8 mouse cellular contexts compared by ENCODE assay signal in the genomic region with DNA sequence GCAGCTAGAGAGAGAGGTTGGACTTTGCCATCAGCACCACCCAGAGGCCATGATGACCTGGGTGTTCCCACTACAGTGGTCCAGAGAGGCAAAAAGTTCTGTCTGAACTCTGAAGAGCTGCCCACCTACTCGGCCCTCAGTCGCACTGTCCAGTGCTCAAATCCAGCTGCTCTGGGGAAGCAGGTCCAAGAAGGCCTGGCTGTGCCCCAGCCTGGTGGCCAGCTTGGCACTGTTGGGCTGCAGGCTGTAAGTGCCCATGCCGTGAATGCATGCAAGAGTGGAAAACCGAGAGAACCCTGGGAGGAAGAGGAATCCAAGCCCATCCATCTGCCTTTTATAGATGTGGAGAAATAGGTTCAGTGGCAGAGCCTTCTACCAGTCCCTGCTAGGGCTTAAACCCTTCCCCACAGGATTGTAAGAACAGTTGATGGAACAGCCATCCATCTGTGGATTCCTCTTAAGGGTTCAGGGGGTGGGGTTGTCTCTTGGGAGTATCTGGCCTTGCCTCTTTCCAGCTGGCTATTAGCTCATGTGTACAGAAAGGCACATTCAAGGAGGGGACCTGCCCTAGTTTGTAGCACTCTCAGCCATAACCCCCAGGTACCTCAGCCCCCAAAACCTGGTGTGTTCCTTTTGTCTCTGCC. TPM values are rescaled to one million over a fixed set of nuclear protein-coding genes. Genes with fewer than 3 reads are reported as not detected.
DNase-seq lines count a peak whose midpoint lies in the region; ATAC-seq and TF ChIP-seq lines count a peak whose summit lies in the region.

No protein-coding gene starts in this region.

- 0 out of 2 replicates have a peak, but pooled peaks have one; percentile 25 for TF ChIP-seq POLR2A in heart, adult 2 months (IDR thresholded peaks at IDR 0.05; ENCODE audit: insufficient read depth, low read depth, low read length)

- intact Hi-C loops in heart, adult 2 months (cut with DNase I): no loop called here

- no peak overlapping the region for H3K27ac ChIP-seq in lung, postnatal 0 days (ENCODE audit: low read length)
- no peak overlapping the region; the same call in 1 of the 2 replicates for H3K27ac ChIP-seq in heart, adult 2 months
- no peak overlapping the region for H3K27ac ChIP-seq in intestine, postnatal 0 days (ENCODE audit: low read depth, low read length)
- H3K27ac ChIP-seq in stomach, embryonic 16.5 days (ENCODE audit: low read length): peak overlapping the region; percentile 80

- no peak overlapping the region for H3K4me3 ChIP-seq in lung, postnatal 0 days (ENCODE audit: low read depth, low read length)
- H3K4me3 ChIP-seq in heart, adult 2 months: no peak overlapping the region
- no peak overlapping the region for H3K4me3 ChIP-seq in intestine, postnatal 0 days (ENCODE audit: low read depth, low read length)
- H3K4me3 ChIP-seq in stomach, embryonic 16.5 days (replicated peaks; ENCODE audit: low read length): no peak overlapping the region; the same call in 1 of the 2 replicates

- H3K4me2 ChIP-seq in lung, postnatal 0 days (replicated peaks; ENCODE audit: low read depth, low read length): peak overlapping the region; percentile 37; the same call in 1 of the 2 replicates
- peak overlapping the region; percentile 27; the same call in 1 of the 2 replicates for H3K4me2 ChIP-seq in intestine, postnatal 0 days (replicated peaks; ENCODE audit: low read depth)
- peak overlapping the region; percentile 26 for H3K4me2 ChIP-seq in stomach, embryonic 16.5 days (ENCODE audit: low read depth, low read length)

- no peaks in the 10 kb centered on the region for H3K36me3 ChIP-seq in lung, postnatal 0 days (ENCODE audit: insufficient read depth, low read length)
- H3K36me3 ChIP-seq in heart, adult 2 months (ENCODE audit: control insufficient read depth, insufficient read depth, low read length): no peaks in the 10 kb centered on the region
- H3K36me3 ChIP-seq in intestine, postnatal 0 days (ENCODE audit: control insufficient read depth, insufficient read depth): no peaks in the 10 kb centered on the region
- H3K36me3 ChIP-seq in stomach, embryonic 16.5 days (ENCODE audit: control insufficient read depth, insufficient read depth, low read length): no peaks in the 10 kb centered on the region

- no peak for TF ChIP-seq EP300 in lung, postnatal 0 days (IDR thresholded peaks at IDR 0.05)
- TF ChIP-seq EP300 in heart, adult 2 months (IDR thresholded peaks at IDR 0.05; ENCODE audit: insufficient read depth, low read depth, low read length): no peak

- ATAC-seq in lung, postnatal 0 days: peak; percentile 55
- ATAC-seq in intestine, postnatal 0 days: 0 out of 2 replicates have a peak, but pooled peaks have one; percentile 34
- ATAC-seq in stomach, embryonic 16.5 days (ENCODE audit: insufficient read depth, low FRiP score): peak; percentile 58

- no peak overlapping the region for H3K9ac ChIP-seq in lung, postnatal 0 days (replicated peaks; ENCODE audit: low read depth)
- no peak overlapping the region; the same call in 1 of the 2 replicates for H3K9ac ChIP-seq in heart, adult 2 months (ENCODE audit: low read depth, low read length)
- 0 out of 2 replicates have a peak overlapping the region, but pooled peaks have one; percentile 34 for H3K9ac ChIP-seq in intestine, postnatal 0 days (ENCODE audit: low read depth, low read length)
- peak overlapping the region; percentile 66 for H3K9ac ChIP-seq in stomach, embryonic 16.5 days (ENCODE audit: low read length)

- DNase-seq in lung, postnatal 0 days (ENCODE audit: low spot score): peak; percentile 71
- DNase-seq in lung, postnatal 25 days (ENCODE audit: low spot score): no peak
- DNase-seq in heart, adult 2 months: peak in 1 of 2 experiments; percentile 46
- DNase-seq in urinary bladder, postnatal 36 days (ENCODE audit: low spot score in 2 of 2): no peak
- no peak for DNase-seq in cerebellum, postnatal 4 days (ENCODE audit: low spot score in 2 of 2)
- no peak for DNase-seq in left cerebral cortex, adult 18-20 months (ENCODE audit: low spot score in 2 of 2)

- no peaks in the 10 kb centered on the region for H3K27me3 ChIP-seq in lung, postnatal 0 days (replicated peaks; ENCODE audit: insufficient read depth, low read length)
- no peaks in the 10 kb centered on the region for H3K27me3 ChIP-seq in heart, adult 2 months (ENCODE audit: control insufficient read depth, insufficient read depth, low read length)
- no peaks in the 10 kb centered on the region for H3K27me3 ChIP-seq in intestine, postnatal 0 days (replicated peaks; ENCODE audit: control insufficient read depth, insufficient read depth, low read length)
- no peaks in the 10 kb centered on the region for H3K27me3 ChIP-seq in stomach, embryonic 16.5 days (ENCODE audit: control insufficient read depth, insufficient read depth, low read length)

- no peaks in the 10 kb centered on the region for H3K79me2 ChIP-seq in heart, adult 2 months (replicated peaks; ENCODE audit: control insufficient read depth, insufficient read depth, low read length)

- no peak for TF ChIP-seq CTCF in lung, postnatal 0 days (IDR thresholded peaks at IDR 0.05)
- no peak for TF ChIP-seq CTCF in heart, adult 2 months (IDR thresholded peaks at IDR 0.05)
- TF ChIP-seq CTCF in intestine, postnatal 0 days (IDR thresholded peaks at IDR 0.05; ENCODE audit: low read depth): no peak

- 63% methylated on average over 4 of the region's 4 CpGs for WGBS in lung, postnatal 0 days
- WGBS in heart, adult 2 months: 66% methylated on average over 4 of the region's 4 CpGs
- WGBS in intestine, postnatal 0 days: 59% methylated on average over 4 of the region's 4 CpGs
- WGBS in stomach, embryonic 16.5 days: 50% methylated on average over 4 of the region's 4 CpGs

- H3K9me3 ChIP-seq in lung, postnatal 0 days (ENCODE audit: low read length): no peaks in the 10 kb centered on the region
- no peaks in the 10 kb centered on the region for H3K9me3 ChIP-seq in intestine, postnatal 0 days (ENCODE audit: control insufficient read depth)
- no peaks in the 10 kb centered on the region for H3K9me3 ChIP-seq in stomach, embryonic 16.5 days (replicated peaks; ENCODE audit: control insufficient read depth, low read length)

- peaks cover 2% of the 10 kb centered on the region; the same call in 1 of the 2 replicates for H3K4me1 ChIP-seq in lung, postnatal 0 days (ENCODE audit: insufficient read depth, low read depth, low read length)
- no peaks in the 10 kb centered on the region; the same call in 1 of the 2 replicates for H3K4me1 ChIP-seq in heart, adult 2 months (ENCODE audit: control insufficient read depth, insufficient read depth, low read length)
- H3K4me1 ChIP-seq in intestine, postnatal 0 days (replicated peaks; ENCODE audit: control insufficient read depth, insufficient read depth, low read length): no peaks in the 10 kb centered on the region
- peaks cover 15% of the 10 kb centered on the region; the same call in 1 of the 2 replicates for H3K4me1 ChIP-seq in stomach, embryonic 16.5 days (ENCODE audit: control insufficient read depth, insufficient read depth, low read length)

RNA-seq across cellular contexts. Expression of gene Flrt1, which starts 2.1 kb away (rescaled TPM):
- polyA plus RNA-seq in lung, postnatal 0 days (2015; fragmentation: Nextera tagmentation; extraction: Ambion mirVana): 0.17 and 0.19 TPM in 2 replicates
- total RNA-seq in heart, adult 2 months (2021): 1 to 10 TPM; 1.1 to 1.2 TPM
- polyA plus RNA-seq in heart, adult 2 months (2012; rRNA removed): 0.84 and 0.94 TPM in 2 replicates
- polyA plus RNA-seq in intestine, postnatal 0 days (2015; fragmentation: Nextera tagmentation; extraction: Ambion mirVana): 0.75 and 0.82 TPM in 2 replicates
- 3.4 and 3.6 TPM in 2 replicates for polyA plus RNA-seq in stomach, embryonic 16.5 days (2015; fragmentation: Nextera tagmentation; extraction: Ambion mirVana)
- 10 to 100 TPM; 40.9 to 42.8 TPM for total RNA-seq in left cerebral cortex, adult 18-20 months (2021)

RNA-seq across cellular contexts. Expression of gene Macrod1, which starts 46.9 kb away (rescaled TPM):
- 16.0 and 19.4 TPM in 2 replicates for polyA plus RNA-seq in lung, postnatal 0 days (2015; fragmentation: Nextera tagmentation; extraction: Ambion mirVana)
- total RNA-seq in heart, adult 2 months (2021): 100 to 1,000 TPM; 262 to 309 TPM
- 260 and 278 TPM in 2 replicates for polyA plus RNA-seq in heart, adult 2 months (2012; rRNA removed)
- 14.4 and 15.1 TPM in 2 replicates for polyA plus RNA-seq in intestine, postnatal 0 days (2015; fragmentation: Nextera tagmentation; extraction: Ambion mirVana)
- polyA plus RNA-seq in stomach, embryonic 16.5 days (2015; fragmentation: Nextera tagmentation; extraction: Ambion mirVana): 10.0 and 14.0 TPM in 2 replicates
- 10 to 100 TPM; 15.0 to 16.6 TPM for total RNA-seq in left cerebral cortex, adult 18-20 months (2021)

Comparison
In these comparisons a context has a peak if more than half of its experiments do, and no peak if none do; other contexts are left out.
1. H3K9ac ChIP-seq: peak in intestine, postnatal 0 days (single experiment) and stomach, embryonic 16.5 days (single experiment); none in lung, postnatal 0 days (single experiment) and heart, adult 2 months (single experiment).
2. RNA of gene Macrod1, which starts 46.9 kb away (polyA plus RNA-seq): 260 to 278 TPM in heart, adult 2 months; 16.0 to 19.4 TPM in lung, postnatal 0 days, 14.4 to 15.1 TPM in intestine, postnatal 0 days and 10.0 to 14.0 TPM in stomach, embryonic 16.5 days; every median in the first group is over 10 times any median in the second.
3. Peak in every context shown above with its lines, with median percentiles within 50 percentile points of each other: ATAC-seq and H3K4me2 ChIP-seq.